Mouse (Mus musculus): ENCODE results near the gene Kctd18.

DNA sequence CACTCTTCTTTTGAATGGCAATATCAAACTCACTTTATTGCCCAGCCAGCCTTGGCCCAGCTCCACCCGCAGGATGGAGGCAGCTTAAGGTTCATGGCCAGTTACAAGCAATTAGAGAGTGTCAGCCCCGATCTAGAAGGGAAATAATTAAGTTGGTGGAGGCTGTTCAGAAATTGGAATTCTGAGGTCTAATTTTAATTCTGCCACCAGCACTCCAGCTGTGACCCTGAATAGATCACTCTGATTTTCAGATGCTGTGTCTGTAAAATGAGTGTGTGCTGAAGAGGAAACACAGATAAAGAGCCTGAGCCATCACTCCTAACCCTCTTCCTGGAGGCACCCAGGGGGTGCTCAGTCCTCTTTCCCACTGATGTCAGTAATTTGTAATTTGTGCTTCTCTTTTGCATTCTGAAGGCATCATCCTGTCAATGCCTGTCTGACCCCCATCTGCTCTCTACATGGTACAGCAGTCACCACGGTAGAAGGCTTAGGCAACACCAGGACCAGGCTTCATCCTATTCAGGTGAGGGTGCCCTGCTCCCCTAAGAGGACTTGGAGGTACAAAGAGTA is 28.1 kb upstream of the Kctd18 start:
- TF ChIP-seq POLR2A (IDR thresholded peaks at IDR 0.05; ENCODE audit: low read depth, low read length) (no peak), CTCF (conservative IDR thresholded peaks at IDR 0.05 in 1 of 2, IDR thresholded peaks at IDR 0.05 in 1 of 2; ENCODE audit: low read depth in 2 of 2, low read length in 2 of 2) (no peak), ZMIZ1 (IDR thresholded peaks at IDR 0.05; ENCODE audit: low read depth, low read length) (no peak)
